Mouse (Mus musculus): ENCODE measurements around the gene Reck.

- TF ChIP-seq CTCF (IDR thresholded peaks at IDR 0.05; ENCODE audit: low read depth): no peak
- no peak for TF ChIP-seq EP300 (optimal IDR thresholded peaks at IDR 0.05)
These were observed 96.3 kb downstream of the Reck start for GRCm38 (mm10) chr4:43971541-43972136.

Measured in stomach, postnatal 0 days (tissue).